Mouse (Mus musculus): ENCODE data around the gene Vmn1r116. TPM values are rescaled to one million over a fixed set of nuclear protein-coding genes. Genes with fewer than 3 reads are reported as not detected.
"Not testable (repeated sequence)": the region's sequence is repeated elsewhere in the genome, so short reads cannot be mapped to it uniquely, and the experiment has no call there.

The Vmn1r116 gene
- polyA plus RNA-seq (2012; fragmentation: generic; extraction: Trizol) = not detected
- long read RNA-seq, experiment 1 = 0 reads
- long read RNA-seq, experiment 2 = 0 reads

GRCm38 (mm10) chr7:20871956-20872355 is at the start of gene Vmn1r116:
TSS of gene Vmn1r116 (plus strand) at chr7:20872256.
- H3K79me3 ChIP-seq (ENCODE audit: low read depth); H3K27me3 ChIP-seq (ENCODE audit: control insufficient read depth, insufficient read depth, insufficient read length); H3K4me3 ChIP-seq (ENCODE audit: insufficient read depth, poor library complexity, severe bottlenecking); H3K79me2 ChIP-seq (ENCODE audit: control insufficient read depth, insufficient read depth); H3ac ChIP-seq (ENCODE audit: control insufficient read depth, insufficient read length, low read depth); H3K36me3 ChIP-seq (ENCODE audit: control insufficient read depth, insufficient read depth): not testable (repeated sequence)

DNA sequence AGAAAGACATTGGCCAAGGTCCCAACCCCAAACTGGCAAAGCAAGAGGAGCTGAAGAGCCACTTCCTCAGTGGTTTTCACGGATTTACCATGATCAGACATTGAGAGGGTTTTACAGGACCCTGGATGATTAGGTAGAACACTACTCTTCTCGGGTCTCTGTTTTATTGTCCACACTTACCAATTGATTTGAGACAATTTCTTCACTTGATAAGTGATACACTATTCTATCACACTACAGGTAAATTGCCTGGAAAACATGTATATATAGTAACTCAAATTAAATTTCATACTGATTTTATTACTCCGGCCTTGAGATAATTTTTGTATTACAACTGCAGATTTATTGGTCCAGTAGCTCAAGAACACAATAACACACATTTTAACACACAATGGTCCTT is 27.2 kb upstream of the Vmn1r116 start, which contains the start of gene Vmn1r115:
TSS of gene Vmn1r115 (minus strand) at position 101 of the 400 bp plus-strand sequence.
- not testable (repeated sequence) for H3K4me3 ChIP-seq (ENCODE audit: insufficient read depth, poor library complexity, severe bottlenecking); H3K27me3 ChIP-seq (ENCODE audit: control insufficient read depth, insufficient read depth, insufficient read length); H3K36me3 ChIP-seq (ENCODE audit: control insufficient read depth, insufficient read depth); H3K79me2 ChIP-seq (ENCODE audit: control insufficient read depth, insufficient read depth); H3ac ChIP-seq (ENCODE audit: control insufficient read depth, insufficient read length, low read depth); H3K79me3 ChIP-seq (ENCODE audit: low read depth)

GRCm38 (mm10) chr7:20884021-20884420 is 12.0 kb downstream of the Vmn1r116 start, which contains the start of gene Vmn1r117:
TSS of gene Vmn1r117 (minus strand) at chr7:20884121.
- not testable (repeated sequence) for H3K4me3 ChIP-seq (ENCODE audit: insufficient read depth, poor library complexity, severe bottlenecking); H3ac ChIP-seq (ENCODE audit: control insufficient read depth, insufficient read length, low read depth); H3K79me2 ChIP-seq (ENCODE audit: control insufficient read depth, insufficient read depth); H3K79me3 ChIP-seq (ENCODE audit: low read depth); H3K36me3 ChIP-seq (ENCODE audit: control insufficient read depth, insufficient read depth); H3K27me3 ChIP-seq (ENCODE audit: control insufficient read depth, insufficient read depth, insufficient read length)

DNA sequence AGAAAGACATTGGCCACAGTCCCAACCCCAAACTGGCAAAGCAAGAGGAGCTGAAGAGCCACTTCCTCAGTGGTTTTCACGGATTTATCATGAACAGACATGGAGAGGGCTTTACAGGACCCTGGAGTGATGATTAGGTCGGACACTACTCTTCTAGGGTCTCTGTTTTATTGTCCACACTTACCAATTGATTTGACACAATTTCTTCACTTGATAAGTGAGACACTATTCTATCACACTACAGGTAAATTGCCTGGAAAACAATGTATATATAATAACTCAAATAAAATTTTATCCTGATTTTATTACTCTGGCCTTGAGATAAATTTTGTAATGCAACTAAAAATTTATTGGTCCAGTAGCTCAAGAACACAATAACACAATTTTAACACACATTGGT is 40.2 kb downstream of the Vmn1r116 start, which contains the start of gene Vmn1r118:
TSS of gene Vmn1r118 (minus strand) at position 101 of the 400 bp plus-strand sequence.
- H3K36me3 ChIP-seq (ENCODE audit: control insufficient read depth, insufficient read depth); H3K79me2 ChIP-seq (ENCODE audit: control insufficient read depth, insufficient read depth); H3K27me3 ChIP-seq (ENCODE audit: control insufficient read depth, insufficient read depth, insufficient read length); H3ac ChIP-seq (ENCODE audit: control insufficient read depth, insufficient read length, low read depth); H3K4me3 ChIP-seq (ENCODE audit: insufficient read depth, poor library complexity, severe bottlenecking); H3K79me3 ChIP-seq (ENCODE audit: low read depth): not testable (repeated sequence)

Other genes starting within 250 kb of the Vmn1r116 start
- not detected for gene Vmn1r107, start 203.3 kb upstream of the Vmn1r116 start, polyA plus RNA-seq (2012; fragmentation: generic; extraction: Trizol)
- not detected for gene Vmn1r111, start 169.0 kb upstream of the Vmn1r116 start, polyA plus RNA-seq (2012; fragmentation: generic; extraction: Trizol)
- gene Gm10668, start 141.6 kb upstream of the Vmn1r116 start, polyA plus RNA-seq (2012; fragmentation: generic; extraction: Trizol) = not detected
- gene Vmn1r112, start 101.1 kb upstream of the Vmn1r116 start, polyA plus RNA-seq (2012; fragmentation: generic; extraction: Trizol) = not detected
- not detected for gene Vmn1r113, start 85.0 kb upstream of the Vmn1r116 start, polyA plus RNA-seq (2012; fragmentation: generic; extraction: Trizol)
- not detected for gene Vmn1r114, start 60.1 kb upstream of the Vmn1r116 start, polyA plus RNA-seq (2012; fragmentation: generic; extraction: Trizol)
- gene Vmn1r115, start 27.3 kb upstream of the Vmn1r116 start, polyA plus RNA-seq (2012; fragmentation: generic; extraction: Trizol) = not detected
- gene Vmn1r117, start 11.9 kb downstream of the Vmn1r116 start, polyA plus RNA-seq (2012; fragmentation: generic; extraction: Trizol) = not detected
- not detected for gene Vmn1r118, start 40.1 kb downstream of the Vmn1r116 start, polyA plus RNA-seq (2012; fragmentation: generic; extraction: Trizol)
- gene Vmn1r119, start 140.2 kb downstream of the Vmn1r116 start, polyA plus RNA-seq (2012; fragmentation: generic; extraction: Trizol) = not detected
- not detected for gene Vmn1r120, start 181.5 kb downstream of the Vmn1r116 start, polyA plus RNA-seq (2012; fragmentation: generic; extraction: Trizol)
- not detected for gene Vmn1r121, start 226.3 kb downstream of the Vmn1r116 start, polyA plus RNA-seq (2012; fragmentation: generic; extraction: Trizol)